Mouse (Mus musculus): ENCODE data around the gene Dcdc2b.
A peak's percentile ranks its signal among the peaks of the same experiment; 100 is the strongest.

Dcdc2b gene

DNA sequence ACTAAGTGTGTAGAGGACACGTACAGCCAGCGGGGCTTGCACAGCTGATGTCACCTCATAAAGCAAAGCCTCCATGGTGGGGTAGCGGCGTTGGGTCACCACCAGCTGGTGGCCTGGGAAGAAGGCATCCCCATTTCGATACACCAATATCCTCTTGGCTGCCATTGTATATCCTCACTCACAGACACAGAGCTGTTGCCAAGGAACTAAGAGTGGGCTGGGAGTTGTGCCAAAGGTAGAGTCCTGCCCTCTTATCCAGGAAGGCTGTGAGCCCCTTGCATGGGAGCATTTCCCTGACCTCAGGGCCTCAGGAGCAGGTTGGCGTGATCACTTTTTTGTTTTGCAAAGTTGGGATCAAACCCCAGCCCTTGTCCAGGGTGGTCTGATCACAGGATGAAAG is at the start of gene Dcdc2b:
TSS of gene Dcdc2b (minus strand) at position 165 of the 400 bp plus-strand sequence.
- peak in 1 of 2 experiments; percentile 43 for DNase-seq

DNA sequence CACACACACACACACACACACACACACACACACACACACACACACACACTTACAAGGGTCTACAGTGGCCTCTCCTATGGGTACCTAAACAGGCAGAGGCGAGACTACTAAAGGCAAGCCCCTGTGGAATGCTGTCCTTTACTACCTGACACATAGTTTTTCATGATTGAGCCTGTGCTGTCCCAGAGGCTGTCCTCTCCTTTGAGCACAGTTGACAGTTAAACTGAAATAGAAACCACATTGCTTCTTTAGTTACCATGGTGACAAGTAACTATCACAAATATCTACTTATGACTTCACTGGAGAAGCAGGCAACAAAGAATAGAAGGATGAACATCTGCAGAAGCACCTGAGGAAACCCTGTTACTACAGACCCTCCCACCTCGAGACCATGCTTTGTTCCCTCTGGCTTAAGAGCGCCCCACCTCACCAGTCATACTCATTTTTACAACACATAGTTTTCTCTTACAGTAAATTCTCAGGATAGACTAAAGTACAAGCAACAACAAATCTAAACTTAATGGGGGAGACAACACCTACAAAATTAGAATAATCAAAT is 48.3 kb upstream of the Dcdc2b start:
- no peak for DNase-seq

DNA sequence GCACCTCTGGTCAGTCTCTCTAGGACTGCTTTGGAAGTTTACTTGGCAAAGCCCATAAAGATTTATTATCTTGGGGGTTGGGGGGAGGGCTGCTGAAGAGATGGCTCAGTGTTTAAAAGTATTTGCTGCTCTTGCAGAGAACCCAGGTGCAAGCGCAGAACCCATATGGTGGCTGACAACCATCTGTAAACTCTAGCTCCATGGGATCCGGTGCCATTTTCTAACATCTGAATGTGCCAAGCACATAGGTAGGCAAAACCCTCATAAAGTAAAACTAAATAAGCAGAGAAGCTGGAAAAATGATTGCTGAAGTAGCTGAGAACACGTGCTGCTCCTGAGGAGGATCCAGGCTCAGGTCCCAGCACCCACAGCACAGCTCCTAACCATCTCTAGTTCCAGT is 47.5 kb upstream of the Dcdc2b start:
- no peak for DNase-seq

DNA sequence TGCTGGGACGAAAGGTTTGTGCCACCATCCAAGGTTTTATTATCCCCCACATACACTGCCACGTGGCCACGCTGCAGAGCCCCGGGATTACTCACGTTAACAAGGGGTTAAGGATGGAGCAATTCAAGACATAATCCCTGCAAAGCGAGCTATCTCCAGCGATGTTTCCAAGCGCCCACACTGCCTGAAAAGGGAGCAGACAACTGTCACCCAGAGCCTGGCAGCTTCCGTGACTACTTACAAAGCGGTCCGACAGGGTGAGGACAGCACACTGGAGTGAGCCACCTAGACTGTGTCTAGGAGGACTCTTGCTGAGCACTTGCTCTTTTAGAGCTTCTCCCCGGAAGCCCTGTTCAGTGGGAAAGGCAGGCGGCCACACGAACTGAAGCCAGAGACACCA is 40.7 kb upstream of the Dcdc2b start:
- DNase-seq, result no peak

DNA sequence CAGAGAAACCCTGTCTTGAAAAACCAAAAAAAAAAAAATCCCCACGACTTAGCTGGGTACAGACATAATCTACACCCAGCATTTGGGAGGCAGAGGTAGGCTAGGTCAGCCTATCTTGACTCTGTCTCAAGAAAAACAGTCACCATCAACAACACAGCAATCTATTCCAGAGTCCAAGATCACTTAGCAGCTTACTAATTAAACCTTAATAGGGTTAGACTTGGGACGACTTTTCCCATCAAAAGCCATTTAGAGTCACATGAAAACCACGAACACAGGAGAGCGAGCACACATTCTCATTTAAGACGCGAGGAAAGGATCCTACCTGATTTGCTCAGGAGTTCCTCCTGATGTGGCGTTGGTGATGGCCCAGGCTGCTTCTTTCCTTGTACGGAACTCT is 36.3 kb upstream of the Dcdc2b start:
- no peak for DNase-seq

DNA sequence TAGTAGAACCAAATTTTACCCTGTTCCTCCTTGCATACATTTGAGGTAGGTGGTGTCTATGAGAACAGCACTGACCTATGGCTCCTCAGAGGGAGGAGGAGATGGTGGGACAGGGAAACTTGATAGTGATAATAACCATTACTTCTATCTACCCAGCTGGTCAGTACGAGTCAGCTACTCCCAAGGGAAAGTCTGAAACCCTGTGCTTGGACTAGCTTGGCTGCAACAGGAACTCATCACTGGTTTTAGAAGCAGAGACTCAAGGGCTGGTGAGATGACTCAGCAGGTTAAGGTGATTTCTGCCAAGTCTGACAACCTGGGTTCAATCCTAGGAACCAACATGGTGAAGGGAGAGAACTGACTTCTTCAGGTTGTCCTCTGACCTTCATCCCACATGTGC is 34.6 kb upstream of the Dcdc2b start:
- DNase-seq, result no peak

DNA sequence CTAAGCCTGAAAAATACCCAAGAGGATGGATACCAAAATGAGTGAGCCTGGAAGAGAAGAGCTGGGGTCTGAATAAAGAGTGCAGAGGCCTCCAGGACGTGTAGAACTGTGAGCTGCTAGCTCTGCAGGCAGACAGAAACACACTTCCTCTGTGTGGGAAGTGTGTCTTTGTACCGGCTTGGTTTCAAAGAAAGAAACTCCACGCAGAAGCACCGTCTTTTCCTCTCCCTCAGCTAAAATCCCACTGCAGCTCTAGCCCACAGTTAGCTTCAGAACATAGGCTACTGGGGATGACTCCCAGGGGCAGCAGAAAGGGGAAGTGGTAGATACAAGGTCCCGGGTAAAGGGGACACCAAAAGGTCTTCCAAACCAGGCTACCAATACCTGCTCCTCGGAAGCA is 31.1 kb upstream of the Dcdc2b start:
- no peak for DNase-seq

DNA sequence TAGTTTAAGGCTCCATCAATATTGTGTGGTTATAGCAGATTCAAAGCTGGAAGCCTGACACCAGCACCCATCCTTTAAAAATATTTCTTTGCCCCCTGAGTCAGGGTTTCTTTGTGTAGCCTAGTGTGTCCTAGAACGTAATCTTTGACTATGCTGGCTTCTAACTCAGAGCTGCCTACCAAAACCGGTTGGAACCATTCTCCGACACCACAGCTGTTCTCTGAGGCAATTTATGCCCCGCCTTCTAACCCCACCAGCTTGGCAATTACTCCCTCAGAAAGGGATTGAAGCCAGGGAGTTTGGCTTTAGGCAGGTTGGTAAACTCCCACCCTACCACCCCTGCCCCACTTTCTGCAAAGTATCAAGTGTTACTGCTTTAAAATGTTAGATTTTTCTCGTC is 27.7 kb upstream of the Dcdc2b start:
- no peak for DNase-seq

DNA sequence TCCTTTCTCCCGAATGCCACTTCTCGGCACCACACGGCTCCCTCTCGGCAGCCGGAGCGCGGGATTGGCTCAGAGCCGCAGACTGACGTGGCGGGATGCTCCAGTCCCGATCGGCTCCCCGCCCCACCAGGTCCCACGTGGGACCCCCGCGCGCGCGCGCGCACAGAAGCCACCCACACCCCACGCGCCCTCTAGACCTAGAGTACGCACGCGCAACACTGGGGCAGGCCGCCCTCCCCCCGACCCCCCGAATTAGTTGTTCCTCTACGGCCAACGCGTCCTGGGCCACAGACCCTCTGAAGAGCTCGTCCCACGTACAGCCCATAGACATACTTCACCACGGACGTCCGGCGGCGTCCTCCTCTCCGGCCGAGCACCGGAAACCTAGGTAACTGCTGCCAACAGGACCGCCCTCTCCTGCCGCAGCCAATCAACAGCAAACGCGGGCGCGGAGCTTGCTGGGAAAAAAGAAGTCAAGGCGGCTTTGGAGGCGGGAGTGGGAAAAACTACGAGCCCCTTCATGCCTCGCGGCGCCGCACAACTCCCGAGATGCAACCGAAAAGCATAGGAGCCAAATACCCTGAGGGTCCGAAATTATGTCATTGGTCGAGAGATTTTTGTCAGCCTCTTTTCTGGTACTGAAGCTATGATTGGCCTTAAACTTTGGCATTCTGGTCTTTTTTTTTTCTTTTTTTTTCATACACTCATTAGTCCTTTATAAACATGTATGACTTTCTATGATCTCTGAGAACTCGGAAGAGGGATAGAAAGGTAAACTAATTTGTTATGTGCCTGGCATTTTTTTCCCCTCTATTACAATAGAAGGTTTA is 26.8 kb upstream of the Dcdc2b start, which contains the start of gene Txlna:
TSS of gene Txlna (minus strand) at position 428 of the 830 bp plus-strand sequence.
- DNase-seq, result peak; percentile 98 to 99

DNA sequence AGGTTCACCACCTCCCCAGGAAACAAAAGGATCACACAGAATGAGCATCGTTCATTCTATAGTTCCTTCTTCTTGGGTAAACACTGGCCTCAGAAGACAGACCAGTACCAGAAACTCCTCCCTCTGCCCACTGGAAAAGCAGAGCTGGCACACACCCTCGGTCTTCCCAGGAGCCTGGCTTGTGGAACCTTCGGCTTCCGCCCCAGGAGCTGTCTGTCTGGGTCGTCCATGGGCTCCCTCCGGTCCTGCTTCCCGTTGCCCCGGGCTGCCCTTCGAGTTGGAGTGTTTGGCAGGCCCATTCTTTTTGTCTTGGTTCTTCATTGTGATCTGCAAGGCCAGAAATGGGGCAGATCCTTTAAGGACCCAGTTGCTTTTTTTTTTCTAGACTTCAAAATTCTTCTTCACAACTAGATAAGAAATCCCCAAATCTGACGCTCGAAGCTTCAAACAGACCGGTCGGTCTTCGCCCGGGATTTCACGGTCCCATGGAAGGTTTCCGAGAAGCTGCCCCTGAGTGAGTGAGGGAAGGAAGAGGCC is 26.1 kb upstream of the Dcdc2b start:
- DNase-seq, result peak; percentile 72 to 74

DNA sequence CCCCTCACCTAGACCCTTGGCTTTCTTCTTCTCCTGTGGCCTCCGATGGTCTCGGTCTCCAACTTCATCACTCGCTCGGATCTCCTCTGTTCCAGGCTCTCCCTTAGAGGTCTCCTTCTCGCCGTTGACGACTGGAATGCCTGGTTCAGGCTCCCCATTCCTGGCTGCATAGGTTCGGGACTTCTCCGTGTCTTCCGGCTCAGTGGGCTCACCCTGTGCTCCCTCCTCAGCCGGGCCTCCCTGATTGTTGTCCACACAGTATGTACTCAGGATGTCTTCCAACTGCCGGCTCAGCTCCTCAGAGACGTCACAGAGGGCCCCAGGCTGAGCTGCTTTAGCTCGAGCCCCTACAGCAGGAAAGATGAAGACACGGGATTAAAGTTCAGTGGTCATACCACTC is 25.2 kb upstream of the Dcdc2b start:
- no peak for DNase-seq

DNA sequence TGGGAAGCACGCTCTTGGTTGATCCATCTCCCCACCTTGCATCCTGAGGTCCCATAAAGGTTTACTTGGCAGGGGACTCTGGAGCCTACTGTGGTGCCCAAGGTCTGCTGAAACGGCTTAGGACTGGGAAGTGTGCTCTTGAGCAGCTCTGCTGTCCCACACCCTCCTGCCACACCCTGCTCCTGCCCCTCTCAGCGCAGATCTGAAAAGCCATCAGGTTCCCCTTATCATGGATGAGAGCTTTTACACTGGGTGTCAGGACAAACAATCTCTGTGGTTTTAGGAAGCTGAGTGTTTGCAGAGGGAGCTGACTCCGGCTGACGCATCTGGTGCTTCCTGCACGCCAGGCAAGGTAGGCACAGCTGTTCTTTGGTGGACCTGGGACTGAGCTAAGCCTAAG is 19.8 kb upstream of the Dcdc2b start:
- no peak for DNase-seq

DNA sequence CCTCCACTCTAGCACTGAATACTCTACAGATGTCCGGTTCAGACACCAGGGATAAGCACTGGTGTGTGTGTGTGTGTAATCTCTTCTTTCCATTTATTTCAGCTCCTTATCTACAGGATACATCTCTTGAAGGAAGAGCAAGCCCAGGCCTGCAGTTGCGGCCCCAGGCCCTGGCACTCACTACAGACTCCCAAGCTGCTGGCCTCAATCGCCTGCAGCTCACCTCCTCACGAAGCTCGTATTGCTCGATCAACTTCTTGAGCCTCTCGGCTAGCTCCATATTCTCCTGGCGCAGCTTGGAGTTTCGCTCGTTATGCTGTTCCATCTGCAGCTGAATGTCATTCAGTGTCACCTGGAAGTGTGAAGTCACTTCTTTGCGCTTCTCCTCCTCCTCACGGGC is 17.8 kb upstream of the Dcdc2b start:
- DNase-seq, result no peak

DNA sequence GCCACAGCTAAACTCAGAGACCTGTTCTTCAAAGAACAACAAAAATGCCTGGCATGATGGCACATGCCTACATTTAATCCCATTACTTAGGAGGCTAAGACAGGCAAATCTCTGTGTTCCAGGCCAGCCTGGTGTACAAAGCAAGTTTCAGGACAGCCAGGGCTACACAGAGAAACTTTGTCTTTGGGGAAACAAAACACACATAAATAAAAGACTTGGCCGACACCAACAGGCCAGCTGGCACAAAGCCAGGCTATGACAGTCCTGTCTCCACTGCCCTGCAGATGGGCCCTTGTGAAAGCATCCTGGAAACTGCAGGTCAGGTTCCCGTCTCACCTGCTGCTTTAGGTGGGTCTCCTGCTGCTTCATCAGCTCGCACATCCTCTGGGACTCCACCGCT is 16.9 kb upstream of the Dcdc2b start:
- DNase-seq, result peak; percentile 48 to 71

DNA sequence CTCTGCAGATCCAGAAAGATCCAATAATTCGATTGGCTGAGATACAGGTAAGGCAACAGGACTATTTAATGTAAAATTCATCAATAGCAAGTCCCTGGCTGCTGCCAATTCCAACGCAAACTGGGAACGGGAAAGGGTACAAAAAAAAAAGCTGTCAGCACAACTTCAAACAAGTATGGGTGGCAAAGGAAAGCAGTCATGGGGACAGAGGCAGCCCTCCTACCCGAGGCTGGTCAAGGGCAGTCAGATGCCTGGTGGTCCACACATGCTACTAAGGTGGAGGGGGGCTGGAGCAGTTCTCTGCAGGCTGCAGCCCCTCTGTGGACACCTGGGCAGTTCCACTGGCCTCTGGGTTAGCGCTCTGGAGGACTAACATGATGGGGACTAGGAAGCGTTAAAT is 12.0 kb upstream of the Dcdc2b start:
- DNase-seq, result no peak

DNA sequence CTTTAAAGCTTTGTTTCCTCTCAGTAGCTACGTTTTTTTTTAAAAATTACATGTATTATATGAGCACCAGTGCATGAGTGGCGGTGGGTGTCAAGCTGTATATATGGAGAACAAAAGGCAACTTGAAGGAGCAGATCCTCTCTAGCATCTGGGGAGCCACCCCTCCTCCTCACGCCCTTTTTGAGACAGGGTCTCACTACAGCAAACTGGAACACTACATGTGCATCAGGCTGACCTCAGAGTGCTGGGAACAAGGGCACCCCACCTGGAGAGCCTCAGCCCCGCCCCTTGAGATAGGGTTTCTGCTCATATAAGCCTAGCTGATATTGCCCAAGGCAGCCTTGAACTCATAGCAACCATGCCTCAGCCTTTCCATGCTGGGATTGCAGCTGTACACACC is 11.4 kb upstream of the Dcdc2b start:
- no peak for DNase-seq

DNA sequence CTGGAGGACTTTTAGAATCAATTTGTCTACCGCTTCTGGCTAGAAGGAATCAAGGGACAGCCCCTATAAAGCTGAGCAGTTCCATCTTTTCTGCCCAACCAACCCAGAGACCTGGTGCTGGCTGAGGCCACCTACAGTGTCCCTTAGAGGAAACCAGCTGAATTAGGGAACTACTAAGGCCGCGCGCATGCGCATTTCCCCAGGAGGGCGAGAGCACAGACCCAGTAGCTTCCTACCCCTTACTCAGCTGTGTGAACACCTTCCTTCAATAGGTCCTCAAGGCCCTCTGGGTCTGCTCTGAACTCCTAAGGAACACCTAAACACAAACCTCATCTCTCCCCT is 10.9 kb upstream of the Dcdc2b start:
- peak; percentile 74 to 77 for DNase-seq

DNA sequence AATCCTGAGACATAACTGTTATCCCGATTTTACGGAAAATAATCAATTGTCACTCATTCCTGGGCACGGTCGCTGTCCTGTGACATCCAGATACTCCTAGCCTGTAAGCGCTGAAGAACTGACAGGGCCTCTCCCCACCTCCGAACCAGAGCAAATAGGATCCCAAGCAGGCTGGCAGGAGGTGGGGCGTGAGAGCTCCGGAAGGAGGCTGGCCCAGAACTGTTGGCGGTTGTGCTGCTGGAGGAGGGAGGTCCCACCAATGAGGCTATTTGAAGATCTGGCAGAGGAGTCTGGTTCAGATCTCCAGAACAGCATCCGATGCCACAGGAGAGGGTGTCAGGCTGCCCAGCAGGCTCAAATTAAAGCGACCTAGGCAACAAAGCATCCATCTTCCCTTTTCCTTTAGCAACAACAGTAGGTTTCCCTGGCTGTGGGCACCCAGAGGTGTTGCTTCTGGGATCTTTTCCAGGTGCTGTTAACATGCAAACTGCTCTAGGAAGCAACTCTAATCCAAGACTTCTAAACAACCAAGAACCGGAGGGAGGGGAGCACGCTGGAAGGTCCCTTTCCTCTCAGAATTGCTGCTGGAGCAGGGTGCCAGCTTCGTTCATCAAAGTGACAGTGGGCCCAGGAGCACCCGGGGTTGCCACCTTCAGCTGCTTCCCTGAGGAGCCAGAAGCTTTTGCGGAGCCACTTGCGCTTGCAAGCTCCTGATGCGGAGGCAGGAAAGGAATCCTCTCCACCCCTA is 10.4 kb upstream of the Dcdc2b start:
- DNase-seq, result peak; percentile 88 to 91

DNA sequence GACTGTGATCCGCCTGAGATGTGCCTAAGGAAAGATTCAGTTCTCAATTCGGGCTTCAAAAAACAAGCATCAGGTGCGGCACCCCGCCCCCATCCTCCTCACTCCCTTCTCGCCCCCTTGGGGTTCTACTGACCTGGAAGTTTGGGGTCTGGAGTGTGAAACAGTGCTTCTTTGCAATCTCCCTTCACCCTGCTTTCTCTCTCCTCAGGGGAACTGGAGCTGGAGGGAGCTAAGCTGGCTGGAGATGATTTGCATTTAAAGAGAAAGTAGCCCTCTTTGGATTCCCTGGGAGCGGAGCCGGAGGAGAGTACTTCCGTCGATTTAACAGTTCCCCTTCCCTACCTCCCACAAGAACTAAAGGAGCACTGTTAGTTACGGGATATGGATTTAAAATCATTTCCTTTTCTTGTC is 9.6 kb upstream of the Dcdc2b start, which contains the start of gene Ccdc28b:
TSS of gene Ccdc28b (minus strand) at position 267 of the 411 bp plus-strand sequence.
- DNase-seq, result peak; percentile 64 to 74

DNA sequence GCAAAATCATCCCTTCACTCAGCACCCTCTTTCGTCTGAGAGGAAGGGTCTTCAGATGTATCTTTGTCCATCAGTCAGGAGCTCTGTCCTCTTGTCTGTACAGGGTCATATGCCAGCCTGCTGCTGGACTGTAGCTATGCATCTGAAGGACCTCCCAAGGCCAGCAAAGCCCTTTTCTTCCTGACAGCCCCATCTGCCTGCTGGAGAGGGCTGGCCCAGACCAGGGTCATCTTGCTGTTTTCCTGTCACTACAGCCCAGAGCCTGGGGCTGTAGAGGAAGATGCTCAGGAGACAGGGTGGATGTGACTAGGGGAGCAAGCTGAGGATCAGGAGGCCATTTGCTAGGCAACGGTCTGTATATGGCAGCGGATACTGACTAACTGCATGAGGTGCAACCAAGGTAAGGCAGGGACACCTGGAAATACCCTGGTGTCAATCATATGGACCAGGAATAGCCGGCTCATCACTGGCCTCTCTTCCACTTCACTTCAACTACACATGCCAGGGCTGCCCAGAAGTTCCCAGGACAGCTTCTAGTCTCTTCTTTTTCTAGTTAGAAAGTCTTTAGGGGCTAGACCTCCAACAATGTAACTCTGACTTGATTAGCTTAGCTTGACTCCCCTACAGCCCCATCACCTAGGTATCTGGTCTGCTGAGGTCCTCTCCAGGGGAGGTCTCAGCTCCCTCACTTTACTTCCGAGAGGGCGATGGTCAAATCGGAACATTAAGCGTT is 8.9 kb upstream of the Dcdc2b start:
- peak; percentile 56 to 64 for DNase-seq

DNA sequence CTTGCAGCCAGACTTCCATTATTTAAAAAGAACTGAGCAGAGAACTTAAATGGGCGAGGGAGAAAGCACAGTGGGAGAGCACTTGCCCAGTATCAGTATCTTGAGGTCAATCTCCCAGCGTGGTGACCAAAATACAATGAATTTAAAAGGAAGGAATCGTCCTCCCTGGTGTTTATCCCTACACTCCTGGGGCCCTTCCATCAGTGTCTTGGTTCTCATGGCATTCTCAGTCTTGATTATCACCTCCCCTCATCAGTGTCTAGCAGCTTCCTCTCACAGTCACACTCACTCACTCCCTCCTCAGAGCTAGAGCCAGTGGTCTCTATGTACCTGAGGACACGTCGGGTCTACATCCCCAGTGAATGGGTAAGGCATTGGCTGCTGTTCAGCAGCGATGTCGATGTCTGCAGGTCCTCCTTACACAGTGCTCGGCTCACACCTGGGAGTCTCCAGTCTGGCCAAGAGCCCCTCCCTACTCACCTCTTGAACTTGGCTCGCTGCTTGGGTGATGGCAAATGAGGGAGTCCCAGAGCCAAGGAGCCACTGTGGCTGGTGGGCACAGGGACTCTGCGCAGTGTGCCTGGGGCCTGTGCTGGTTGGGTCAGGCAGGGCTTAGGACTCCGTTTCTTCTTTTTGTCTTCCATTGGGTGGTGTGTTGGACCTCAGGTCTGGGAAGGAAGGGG is 8.2 kb upstream of the Dcdc2b start:
- peak; percentile 58 to 62 for DNase-seq

DNA sequence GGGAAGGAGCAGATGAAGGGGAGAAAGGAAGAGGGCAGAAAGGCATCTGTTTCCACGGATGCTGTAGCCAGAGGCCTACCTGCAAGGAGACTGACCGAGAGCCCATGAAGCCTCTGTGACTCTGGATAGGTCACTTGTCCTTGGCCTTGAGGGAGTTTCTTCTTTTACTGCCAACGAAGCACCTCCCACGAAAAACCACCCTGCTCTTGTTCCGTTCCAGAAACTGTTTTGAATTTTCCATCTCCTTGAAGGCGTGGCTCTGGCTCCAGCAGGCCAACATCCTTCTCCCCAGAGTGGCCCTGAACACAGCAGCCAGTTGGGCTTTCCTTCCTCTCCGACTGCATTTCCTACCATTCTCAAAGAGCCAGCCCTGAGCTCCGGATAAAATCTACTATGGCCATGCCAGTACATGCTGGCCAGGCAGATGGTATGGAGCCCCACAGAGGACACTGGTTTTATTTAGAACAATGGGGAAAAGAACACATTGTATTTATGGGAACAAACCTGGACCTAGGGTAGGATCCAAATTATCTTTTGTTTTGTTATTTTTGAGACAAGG is 7.3 kb upstream of the Dcdc2b start:
- DNase-seq, result peak; percentile 76 to 79
